Mouse (Mus musculus): ENCODE results near the gene A630001G21Rik. TPM values are rescaled to one million over a fixed set of nuclear protein-coding genes. Genes with fewer than 3 reads are reported as not detected.

The A630001G21Rik gene
- polyA plus RNA-seq, 1 experiment from 2014 or later: 0.19 TPM

GRCm38 (mm10) chr1:85703245-85704186 is 74.9 kb downstream of the A630001G21Rik start:
- Histone ChIP-seq H3K4me2 (ENCODE audit: low read length) (peak overlapping the region; percentile 65), H3K4me1 (ENCODE audit: control insufficient read depth, insufficient read depth, low read length) (no peaks in the 10 kb centered on the region), H3K4me3 (ENCODE audit: low read depth, low read length) (peak overlapping the region; percentile 40), H3K9me3 (replicated peaks; ENCODE audit: control insufficient read depth, low read length, poor library complexity, severe bottlenecking) (no peaks in the 10 kb centered on the region), H3K36me3 (ENCODE audit: control insufficient read depth, insufficient read depth, low read length) (no peaks in the 10 kb centered on the region), H3K27me3 (ENCODE audit: control insufficient read depth, insufficient read depth, low read depth, low read length) (no peaks in the 10 kb centered on the region), H3K27ac (ENCODE audit: low read length) (peak overlapping the region; percentile 54), H3K9ac (ENCODE audit: low read depth, low read length) (peak overlapping the region; percentile 58)
- WGBS: 24% methylated on average over 22 of the region's 22 CpGs
- ATAC-seq: peak; percentile 99

- 76% methylated on average over 4 of the region's 4 CpGs for WGBS
- Histone ChIP-seq H3K4me2 (ENCODE audit: low read length) (no peak overlapping the region), H3K4me1 (ENCODE audit: control insufficient read depth, insufficient read depth, low read length) (no peaks in the 10 kb centered on the region), H3K9me3 (replicated peaks; ENCODE audit: control insufficient read depth, low read length, poor library complexity, severe bottlenecking) (no peaks in the 10 kb centered on the region), H3K27me3 (ENCODE audit: control insufficient read depth, insufficient read depth, low read depth, low read length) (no peaks in the 10 kb centered on the region), H3K27ac (ENCODE audit: low read length) (no peak overlapping the region), H3K9ac (ENCODE audit: low read depth, low read length) (no peak overlapping the region), H3K4me3 (ENCODE audit: low read depth, low read length) (no peak overlapping the region), H3K36me3 (ENCODE audit: control insufficient read depth, insufficient read depth, low read length) (no peaks in the 10 kb centered on the region)
- peak; percentile 26; the same call in 1 of the 2 replicates for ATAC-seq
Measured at GRCm38 (mm10) chr1:85702531-85702930, 75.9 kb downstream of the A630001G21Rik start.

GRCm38 (mm10) chr1:85697721-85698493 is 80.5 kb downstream of the A630001G21Rik start:
- ATAC-seq: no peak
- H3K9ac ChIP-seq (ENCODE audit: low read depth, low read length): no peak overlapping the region
- WGBS: 88% methylated on average over 4 of the region's 4 CpGs

GRCm38 (mm10) chr1:85695646-85696045 is 82.8 kb downstream of the A630001G21Rik start:
- Histone ChIP-seq H3K9me3 (replicated peaks; ENCODE audit: control insufficient read depth, low read length, poor library complexity, severe bottlenecking) (no peaks in the 10 kb centered on the region), H3K4me2 (ENCODE audit: low read length) (no peak overlapping the region), H3K27ac (ENCODE audit: low read length) (no peak overlapping the region), H3K27me3 (ENCODE audit: control insufficient read depth, insufficient read depth, low read depth, low read length) (no peaks in the 10 kb centered on the region), H3K4me1 (ENCODE audit: control insufficient read depth, insufficient read depth, low read length) (no peaks in the 10 kb centered on the region), H3K36me3 (ENCODE audit: control insufficient read depth, insufficient read depth, low read length) (no peaks in the 10 kb centered on the region), H3K9ac (ENCODE audit: low read depth, low read length) (no peak overlapping the region), H3K4me3 (ENCODE audit: low read depth, low read length) (no peak overlapping the region)
- WGBS: 75% methylated on average over 3 of the region's 3 CpGs
- ATAC-seq: no peak

More at GRCm38 (mm10) chr1:85697721-85698493, 80.5 kb downstream of the A630001G21Rik start:
- Histone ChIP-seq H3K36me3 (ENCODE audit: control insufficient read depth, insufficient read depth, low read length) (no peaks in the 10 kb centered on the region), H3K4me1 (ENCODE audit: control insufficient read depth, insufficient read depth, low read length) (no peaks in the 10 kb centered on the region), H3K4me2 (ENCODE audit: low read length) (no peak overlapping the region), H3K4me3 (ENCODE audit: low read depth, low read length) (no peak overlapping the region), H3K27ac (ENCODE audit: low read length) (no peak overlapping the region), H3K9me3 (replicated peaks; ENCODE audit: control insufficient read depth, low read length, poor library complexity, severe bottlenecking) (no peaks in the 10 kb centered on the region), H3K27me3 (ENCODE audit: control insufficient read depth, insufficient read depth, low read depth, low read length) (no peaks in the 10 kb centered on the region)

GRCm38 (mm10) chr1:85693280-85693679 is 85.2 kb downstream of the A630001G21Rik start:
- H3K9ac ChIP-seq (ENCODE audit: low read depth, low read length): no peak overlapping the region
- no peaks in the 10 kb centered on the region for H3K27me3 ChIP-seq (ENCODE audit: control insufficient read depth, insufficient read depth, low read depth, low read length)
- H3K4me3 ChIP-seq (ENCODE audit: low read depth, low read length): no peak overlapping the region
- no peaks in the 10 kb centered on the region for H3K9me3 ChIP-seq (replicated peaks; ENCODE audit: control insufficient read depth, low read length, poor library complexity, severe bottlenecking)
- no peak overlapping the region for H3K4me2 ChIP-seq (ENCODE audit: low read length)
- 81% methylated on average over 3 of the region's 3 CpGs for WGBS
- no peak overlapping the region for H3K27ac ChIP-seq (ENCODE audit: low read length)
- H3K36me3 ChIP-seq (ENCODE audit: control insufficient read depth, insufficient read depth, low read length): no peaks in the 10 kb centered on the region
- no peak for ATAC-seq
- H3K4me1 ChIP-seq (ENCODE audit: control insufficient read depth, insufficient read depth, low read length): no peaks in the 10 kb centered on the region

GRCm38 (mm10) chr1:85692281-85692680 is 86.2 kb downstream of the A630001G21Rik start:
- 79% methylated on average over 1 of the region's 1 CpGs for whole genome bisulfite sequencing

GRCm38 (mm10) chr1:85690544-85690943 is 87.9 kb downstream of the A630001G21Rik start:
- ATAC-seq: no peak
- Histone ChIP-seq H3K27me3 (ENCODE audit: control insufficient read depth, insufficient read depth, low read depth, low read length) (no peaks in the 10 kb centered on the region), H3K9me3 (replicated peaks; ENCODE audit: control insufficient read depth, low read length, poor library complexity, severe bottlenecking) (no peaks in the 10 kb centered on the region), H3K9ac (ENCODE audit: low read depth, low read length) (no peak overlapping the region), H3K27ac (ENCODE audit: low read length) (no peak overlapping the region), H3K4me1 (ENCODE audit: control insufficient read depth, insufficient read depth, low read length) (no peaks in the 10 kb centered on the region), H3K4me2 (ENCODE audit: low read length) (no peak overlapping the region), H3K4me3 (ENCODE audit: low read depth, low read length) (no peak overlapping the region), H3K36me3 (ENCODE audit: control insufficient read depth, insufficient read depth, low read length) (no peaks in the 10 kb centered on the region)
- WGBS: 91% methylated on average over 3 of the region's 3 CpGs

More at GRCm38 (mm10) chr1:85692281-85692680, 86.2 kb downstream of the A630001G21Rik start:
- Histone ChIP-seq H3K4me3 (ENCODE audit: low read depth, low read length) (no peak overlapping the region), H3K9ac (ENCODE audit: low read depth, low read length) (no peak overlapping the region), H3K36me3 (ENCODE audit: control insufficient read depth, insufficient read depth, low read length) (no peaks in the 10 kb centered on the region), H3K9me3 (replicated peaks; ENCODE audit: control insufficient read depth, low read length, poor library complexity, severe bottlenecking) (no peaks in the 10 kb centered on the region), H3K27me3 (ENCODE audit: control insufficient read depth, insufficient read depth, low read depth, low read length) (no peaks in the 10 kb centered on the region), H3K27ac (ENCODE audit: low read length) (no peak overlapping the region), H3K4me1 (ENCODE audit: control insufficient read depth, insufficient read depth, low read length) (no peaks in the 10 kb centered on the region), H3K4me2 (ENCODE audit: low read length) (no peak overlapping the region)
- no peak for ATAC-seq

GRCm38 (mm10) chr1:85687346-85687745 is 91.1 kb downstream of the A630001G21Rik start:
- WGBS: 79% methylated on average over 5 of the region's 5 CpGs
- no peak for ATAC-seq
- Histone ChIP-seq H3K27me3 (ENCODE audit: control insufficient read depth, insufficient read depth, low read depth, low read length) (no peaks in the 10 kb centered on the region), H3K9ac (ENCODE audit: low read depth, low read length) (no peak overlapping the region), H3K9me3 (replicated peaks; ENCODE audit: control insufficient read depth, low read length, poor library complexity, severe bottlenecking) (no peaks in the 10 kb centered on the region), H3K4me2 (ENCODE audit: low read length) (no peak overlapping the region), H3K4me1 (ENCODE audit: control insufficient read depth, insufficient read depth, low read length) (no peaks in the 10 kb centered on the region), H3K27ac (ENCODE audit: low read length) (no peak overlapping the region), H3K36me3 (ENCODE audit: control insufficient read depth, insufficient read depth, low read length) (no peaks in the 10 kb centered on the region), H3K4me3 (ENCODE audit: low read depth, low read length) (no peak overlapping the region)

GRCm38 (mm10) chr1:85686666-85687065 is 91.8 kb downstream of the A630001G21Rik start:
- H3K36me3 ChIP-seq (ENCODE audit: control insufficient read depth, insufficient read depth, low read length): no peaks in the 10 kb centered on the region
- H3K4me1 ChIP-seq (ENCODE audit: control insufficient read depth, insufficient read depth, low read length): no peaks in the 10 kb centered on the region
- H3K4me3 ChIP-seq (ENCODE audit: low read depth, low read length): no peak overlapping the region
- ATAC-seq: no peak
- H3K27me3 ChIP-seq (ENCODE audit: control insufficient read depth, insufficient read depth, low read depth, low read length): no peaks in the 10 kb centered on the region
- no peak overlapping the region for H3K4me2 ChIP-seq (ENCODE audit: low read length)
- no peaks in the 10 kb centered on the region for H3K9me3 ChIP-seq (replicated peaks; ENCODE audit: control insufficient read depth, low read length, poor library complexity, severe bottlenecking)
- 74% methylated on average over 5 of the region's 5 CpGs for WGBS
- H3K27ac ChIP-seq (ENCODE audit: low read length): no peak overlapping the region
- H3K9ac ChIP-seq (ENCODE audit: low read depth, low read length): no peak overlapping the region

All from midbrain, embryonic 16.5 days (tissue).